Mouse (Mus musculus) testis, postnatal 14 days (tissue): Measurements from ENCODE around the gene Gm20388.

Experiments used
- DNase-seq: peaks from one replicate; pipeline ENCODE4 v3.0.0; 2021; ENCODE audit warnings: low spot score

Gene Gm20388

DNA sequence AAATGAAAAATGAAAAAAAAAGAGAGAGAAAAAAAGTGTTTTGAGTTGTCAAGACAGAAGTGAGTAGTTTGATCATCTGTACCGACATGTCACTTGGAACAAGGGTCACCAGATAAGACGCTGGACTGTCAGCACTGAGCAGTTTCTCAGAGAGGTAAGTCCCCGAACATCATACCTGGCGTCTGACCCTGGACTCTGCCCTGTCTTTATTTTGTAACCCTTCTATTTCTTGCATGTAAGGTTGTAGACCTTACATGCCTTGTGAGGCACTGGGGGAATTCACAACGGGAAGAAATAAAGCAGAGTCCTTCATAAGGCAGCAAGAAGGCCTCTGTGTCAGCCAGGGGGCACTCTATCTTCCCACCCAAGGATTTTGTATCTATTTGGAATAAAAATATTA lies 2014.0 kb downstream of the Gm20388 start:
- DNase-seq, result no peak

DNA sequence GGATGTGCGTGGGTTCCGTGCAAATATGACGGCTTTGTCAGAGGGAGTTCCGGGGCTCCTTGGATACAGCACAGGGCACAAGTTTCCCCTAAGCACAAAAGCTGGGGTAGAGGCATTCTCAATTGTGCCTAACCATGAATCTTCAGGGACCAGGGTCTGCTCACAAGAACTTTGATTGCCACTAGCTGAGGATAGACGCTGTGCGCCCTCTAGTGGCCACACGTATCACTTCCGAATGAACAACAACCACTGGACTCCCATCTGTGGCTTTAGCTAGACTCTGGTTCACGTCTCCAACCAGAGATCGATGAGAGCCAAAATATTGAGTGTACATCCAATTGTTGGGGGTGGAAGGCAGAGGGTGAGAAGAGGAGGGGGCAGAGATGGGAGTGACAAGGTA lies 2015.0 kb downstream of the Gm20388 start:
- DNase-seq, result peak; percentile 75

DNA sequence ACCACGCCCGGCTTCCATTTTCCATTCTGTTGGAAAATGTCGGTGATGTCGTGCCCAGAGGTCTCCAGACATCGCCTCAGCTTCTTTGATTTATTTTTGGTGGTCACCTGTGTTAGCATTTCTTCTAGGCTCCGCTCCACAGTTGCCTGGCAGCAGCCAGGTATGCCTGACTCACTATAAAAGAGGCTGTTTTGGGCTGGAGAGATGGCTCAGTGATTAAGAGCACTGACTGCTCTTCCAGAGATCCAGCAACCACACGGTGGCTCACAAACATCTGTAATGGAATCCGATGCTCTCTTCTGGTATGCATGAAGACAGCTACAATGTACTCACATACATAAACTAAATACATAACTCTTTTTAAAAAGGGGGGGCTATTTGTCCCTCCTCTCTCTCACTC lies 2015.6 kb downstream of the Gm20388 start:
- DNase-seq, result no peak

DNA sequence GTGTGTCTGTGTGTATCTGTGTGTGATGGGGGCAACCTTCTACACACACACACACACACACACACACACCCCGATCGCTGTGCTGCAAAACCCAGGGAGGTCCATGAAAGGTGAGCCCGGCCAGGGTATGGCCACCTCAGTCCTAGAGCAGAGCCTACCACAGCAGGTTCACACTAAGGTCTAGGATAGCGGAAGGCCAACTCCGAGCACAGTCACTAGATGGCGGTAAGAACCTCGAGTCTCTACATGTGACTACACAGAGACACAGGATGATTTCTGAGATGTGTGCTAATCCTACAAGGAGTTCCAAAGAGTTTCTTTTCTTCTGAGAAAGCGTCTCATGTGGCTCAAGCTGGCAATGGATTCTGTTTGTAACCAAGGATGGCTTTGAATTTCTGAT lies 2016.7 kb downstream of the Gm20388 start:
- DNase-seq, result no peak

DNA sequence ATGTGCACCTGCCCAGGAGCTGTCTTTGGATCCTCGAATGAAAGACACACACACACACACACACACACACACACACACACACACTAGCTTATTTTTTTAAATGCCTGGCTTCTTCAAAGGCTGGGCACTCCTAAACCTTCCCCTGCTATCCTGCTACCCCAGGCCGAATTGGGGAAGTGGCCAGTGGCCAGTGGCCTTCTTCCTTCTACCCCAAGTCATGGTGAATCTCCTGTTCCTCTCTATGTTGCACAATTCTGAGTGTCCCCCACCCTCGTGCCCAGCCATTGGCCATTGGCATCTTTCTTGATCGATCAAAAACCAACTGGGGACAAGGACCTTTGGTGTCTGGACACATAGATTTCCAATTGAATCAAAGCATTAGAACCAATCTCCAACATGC lies 2019.4 kb downstream of the Gm20388 start:
- no peak for DNase-seq

DNA sequence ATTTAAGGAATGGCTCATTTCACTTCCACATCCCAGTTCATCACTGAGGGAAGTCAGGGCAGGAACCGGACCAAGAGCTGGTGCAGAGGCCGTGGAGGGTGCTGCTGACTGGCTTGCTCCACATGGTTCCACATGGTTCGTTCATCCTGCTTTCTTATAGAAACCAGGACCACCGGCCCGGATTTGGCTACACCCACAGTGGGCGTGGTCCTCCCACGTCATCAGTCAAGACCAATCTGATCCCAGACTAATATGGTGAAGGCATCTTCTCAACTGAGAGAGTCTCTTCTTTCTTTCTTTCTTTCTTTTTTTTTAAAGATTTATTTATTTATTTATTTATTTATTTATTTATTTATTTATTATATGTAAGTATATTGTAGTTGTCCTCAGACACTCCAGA lies 2020.9 kb downstream of the Gm20388 start:
- DNase-seq, result no peak

DNA sequence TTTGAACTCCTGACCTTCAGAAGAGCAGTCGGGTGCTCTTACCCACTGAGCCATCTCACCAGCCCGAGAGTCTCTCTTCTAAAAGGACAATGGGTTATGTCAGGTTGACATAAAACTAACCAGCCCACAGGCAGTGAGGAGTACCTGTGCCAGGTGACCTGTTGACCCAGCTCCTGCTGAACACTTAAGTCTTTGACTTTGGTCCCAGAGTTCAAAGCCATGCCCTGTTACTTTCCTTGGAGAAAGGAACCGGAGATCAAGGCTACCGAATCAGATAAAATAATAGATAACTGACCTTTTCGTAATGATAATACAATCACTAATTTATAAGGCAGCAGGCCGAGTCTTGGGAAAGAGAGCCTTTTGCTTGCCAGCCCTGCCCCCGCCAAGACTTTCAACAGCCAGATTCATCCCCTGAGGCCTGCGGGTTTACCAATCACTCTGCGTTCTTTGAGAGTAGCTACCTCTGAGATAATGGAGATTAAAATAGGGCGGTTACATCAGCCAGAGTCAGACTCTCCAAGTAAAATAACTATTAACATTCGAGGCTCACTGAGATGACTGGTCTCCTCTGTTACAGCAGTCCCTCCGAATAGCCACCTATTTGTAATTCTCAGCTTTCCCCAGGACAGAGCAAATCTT lies 2021.5 kb downstream of the Gm20388 start:
- DNase-seq, result peak; percentile 68

DNA sequence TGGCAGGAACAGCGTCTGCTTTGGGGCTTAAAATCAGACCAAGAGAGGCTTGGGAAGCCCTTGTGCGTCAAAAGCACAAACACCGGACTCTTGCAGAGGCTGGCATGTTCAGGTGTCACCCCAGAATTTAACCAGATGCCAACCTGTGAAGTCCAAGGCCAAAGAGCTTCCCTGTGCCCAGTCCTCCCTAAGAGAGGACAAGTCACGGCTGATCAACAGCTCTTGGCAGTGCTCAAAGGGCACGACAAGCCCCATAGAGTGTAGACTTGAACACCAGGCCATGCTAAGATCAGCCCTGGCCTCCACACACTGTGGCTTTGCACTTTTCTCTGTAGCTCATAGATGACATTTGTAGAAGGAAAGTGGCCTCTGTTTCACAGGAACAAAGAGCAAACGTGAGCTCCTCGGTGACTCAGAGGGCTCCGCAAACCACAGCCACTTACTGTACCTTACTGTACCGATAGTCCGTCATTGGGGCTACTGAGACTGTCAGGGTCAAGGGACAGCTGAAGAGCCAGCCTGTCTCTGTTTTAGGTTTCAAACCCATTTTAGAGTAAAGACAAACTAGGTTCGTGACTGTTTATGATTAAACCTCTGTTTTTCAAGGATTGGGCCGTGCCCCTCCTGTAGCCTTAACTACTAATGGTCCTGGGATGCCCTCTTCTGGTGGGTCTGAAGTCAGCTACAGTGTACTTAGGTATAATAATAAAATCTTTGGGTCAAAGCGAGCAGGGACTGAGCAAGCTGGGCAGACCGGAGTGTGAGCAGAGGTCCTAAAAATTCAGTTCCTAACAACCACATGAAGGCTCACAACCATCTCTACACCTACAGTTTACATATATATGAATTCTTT lies 2022.3 kb downstream of the Gm20388 start:
- DNase-seq, result no peak

DNA sequence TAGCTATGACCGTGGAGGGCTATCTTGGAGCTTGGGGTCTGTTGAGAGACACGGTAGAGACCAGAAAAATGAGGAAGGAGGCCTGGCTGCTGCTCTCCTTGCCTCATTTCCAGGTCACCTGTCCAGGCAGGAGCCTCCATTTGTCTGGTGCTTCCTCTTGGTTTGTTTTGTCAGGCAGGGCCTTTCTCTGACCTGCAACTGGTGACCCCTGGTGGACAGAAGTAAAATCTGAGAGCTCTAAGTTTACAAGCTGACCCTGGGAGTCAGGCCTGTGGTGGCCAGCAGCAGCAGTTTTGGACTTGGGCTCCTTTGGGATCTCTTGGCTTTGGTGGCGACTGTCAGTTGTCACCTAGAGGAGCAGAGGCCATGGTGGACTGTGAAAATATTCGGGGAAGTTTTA lies 2023.9 kb downstream of the Gm20388 start:
- no peak for DNase-seq

DNA sequence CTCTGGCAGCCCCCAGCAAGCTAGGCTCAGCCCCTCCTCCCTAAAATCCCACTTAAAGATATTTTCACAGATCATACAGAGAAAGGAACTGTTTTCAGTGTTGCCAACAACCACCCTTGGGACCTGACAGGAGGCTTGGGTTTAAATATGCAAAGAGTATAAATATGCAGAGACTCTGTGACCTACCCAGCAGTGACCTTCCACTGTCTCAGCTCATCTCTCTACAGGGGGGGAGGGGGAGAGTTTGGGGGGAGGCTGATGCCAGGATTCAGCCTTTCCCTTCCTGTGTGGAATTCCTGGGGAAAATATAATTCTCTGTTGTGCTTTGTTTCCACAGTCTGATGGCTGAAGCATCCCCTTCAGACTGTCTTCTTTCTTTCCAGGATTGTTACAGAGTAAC lies 2024.3 kb downstream of the Gm20388 start:
- no peak for DNase-seq

DNA sequence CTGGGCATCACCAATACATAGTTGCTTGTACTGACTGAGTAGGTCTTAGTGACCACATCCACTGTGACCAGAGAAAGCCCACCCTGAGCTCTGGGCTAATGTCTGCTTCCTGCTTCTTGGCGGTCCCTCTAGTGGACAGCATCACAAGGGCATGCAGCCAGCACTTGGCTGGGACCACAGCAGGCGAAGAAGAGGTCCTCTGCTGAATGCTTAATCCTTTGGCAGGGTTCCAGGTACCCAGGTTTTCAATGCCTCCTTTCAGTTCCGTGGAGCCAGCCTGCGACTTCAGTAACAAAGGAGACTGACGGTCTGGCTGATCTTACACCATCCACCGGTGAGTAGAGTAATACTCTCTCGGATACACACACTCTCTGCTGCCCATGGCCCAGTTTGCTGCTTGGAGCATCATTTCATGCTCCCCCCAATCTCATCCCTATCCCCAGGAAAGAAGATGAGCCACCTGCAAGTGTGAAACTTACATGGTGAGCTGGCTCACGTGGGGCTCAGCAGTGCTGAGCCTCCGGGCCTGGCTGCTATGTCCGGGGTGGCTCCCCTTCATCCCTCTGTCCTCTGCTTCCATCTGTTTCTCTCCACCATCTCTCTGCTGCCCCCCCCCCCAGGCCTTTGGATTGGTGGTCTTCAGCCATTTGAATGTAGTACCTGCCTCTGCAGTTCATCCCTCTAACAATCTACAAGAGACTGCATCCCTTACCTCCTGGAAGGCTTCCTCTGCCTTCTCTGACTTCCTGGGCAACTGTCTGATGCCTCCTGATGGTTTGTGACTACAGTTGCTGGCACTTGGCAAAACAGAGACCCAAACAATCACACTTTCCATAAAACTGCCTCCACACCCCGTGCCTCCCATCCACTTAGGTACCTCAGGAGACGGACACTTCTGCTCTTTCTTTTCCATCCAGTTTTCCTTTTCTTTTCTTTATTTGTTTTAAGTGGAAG lies 2025.0 kb downstream of the Gm20388 start:
- DNase-seq, result peak; percentile 55

DNA sequence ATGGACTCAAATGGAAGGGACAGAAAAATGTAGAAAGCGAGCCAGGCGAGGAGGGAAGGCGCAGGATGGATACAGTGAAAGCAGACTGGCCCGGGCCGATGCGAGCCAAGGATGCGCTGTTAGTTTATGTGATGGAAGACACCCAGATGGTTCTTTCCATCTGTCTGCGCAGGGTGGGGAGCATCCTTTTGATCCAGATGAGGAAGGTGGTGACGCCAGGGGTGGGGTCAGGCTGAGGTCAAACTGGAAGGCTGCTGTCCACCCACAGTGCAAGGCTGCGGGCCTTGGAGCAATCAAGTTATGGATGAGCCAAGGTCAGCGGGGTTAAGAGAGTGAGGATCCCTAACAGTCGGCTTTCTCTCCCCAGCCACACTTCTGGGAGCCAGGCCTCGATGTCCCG lies 2025.8 kb downstream of the Gm20388 start:
- DNase-seq, result no peak

DNA sequence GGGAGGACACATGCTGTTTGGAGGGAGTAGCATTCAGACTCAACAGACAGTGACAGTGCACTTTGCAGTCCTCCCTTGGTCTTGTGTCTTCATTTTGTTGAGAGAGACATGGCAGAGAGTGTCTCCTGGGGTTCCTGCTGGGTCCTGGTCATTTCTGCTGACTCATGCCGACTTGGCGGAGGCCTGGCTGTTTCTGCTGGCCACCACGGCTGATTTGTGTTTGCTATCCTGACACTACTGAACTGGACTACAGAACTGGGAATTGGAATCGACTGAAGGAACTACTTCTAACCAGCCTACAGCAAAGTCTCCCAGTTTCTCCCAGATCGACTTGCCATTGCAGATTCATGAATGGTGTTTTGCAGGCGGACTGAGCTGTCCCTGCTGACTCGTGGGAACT lies 2028.1 kb downstream of the Gm20388 start:
- no peak for DNase-seq

DNA sequence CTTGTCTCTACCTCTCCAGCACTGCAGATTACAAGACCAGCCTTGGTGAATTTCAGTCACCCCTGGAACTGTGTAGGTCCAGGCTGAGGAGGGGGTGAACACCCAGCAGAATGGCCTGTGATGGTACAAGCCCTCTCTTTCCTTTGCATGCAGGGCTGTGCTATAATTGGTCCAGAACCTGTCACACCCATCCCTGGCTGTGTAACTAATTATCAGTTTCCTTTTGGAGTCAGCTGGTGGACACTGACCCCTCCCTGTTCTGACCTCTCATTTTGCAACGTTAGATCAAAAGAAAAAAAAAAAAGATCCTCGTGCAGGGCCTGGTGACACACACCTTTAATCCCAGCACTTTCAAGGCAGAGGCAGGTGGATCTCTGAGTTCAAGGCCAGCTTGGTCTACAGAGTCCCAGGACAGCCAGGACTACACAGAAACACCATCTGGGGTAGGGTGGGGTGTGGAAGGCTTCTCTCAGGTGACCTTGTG lies 2032.5 kb downstream of the Gm20388 start:
- no peak for DNase-seq

DNA sequence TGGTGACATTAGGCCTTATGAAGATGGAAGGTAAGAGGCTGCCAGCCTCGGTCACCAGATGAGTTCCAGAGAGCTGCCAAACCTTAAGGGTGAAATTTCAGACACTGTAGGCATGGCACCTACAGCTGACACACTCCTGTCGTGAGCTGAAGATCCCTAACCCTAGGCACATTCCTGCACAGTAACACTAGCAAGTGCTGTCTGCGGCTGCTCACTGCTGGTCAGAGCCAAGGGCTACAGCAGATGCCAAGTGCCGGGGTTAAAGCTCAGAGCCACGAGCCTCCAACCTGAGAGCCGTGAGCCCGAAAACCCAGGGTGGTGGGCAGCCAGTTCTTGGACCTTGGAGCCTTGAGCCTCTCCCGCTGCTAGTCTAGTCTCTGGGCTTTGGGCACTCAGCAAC lies 2033.1 kb downstream of the Gm20388 start:
- DNase-seq, result no peak

DNA sequence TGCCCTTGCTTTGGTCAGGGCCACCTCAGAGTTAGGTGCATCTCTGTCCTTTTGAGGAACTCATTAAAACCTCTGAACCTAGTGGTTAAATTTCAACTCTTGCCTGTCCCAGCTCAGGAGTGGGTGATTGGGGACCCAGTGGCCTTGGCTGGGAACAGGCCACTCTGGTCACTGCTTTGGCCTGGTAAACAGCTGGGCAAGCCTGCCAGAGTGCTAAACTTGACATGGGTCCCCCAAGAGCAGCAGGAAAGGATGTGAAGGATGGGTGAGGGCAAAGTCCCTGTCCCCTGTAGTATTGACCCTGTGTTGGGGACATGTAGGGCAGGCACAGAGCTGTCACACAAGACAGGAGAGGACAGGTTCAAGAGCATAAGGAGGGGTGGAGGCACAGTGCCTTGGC lies 2034.2 kb downstream of the Gm20388 start, which contains the start of gene Car5a:
TSS of gene Car5a (minus strand) at position 74 of the 400 bp plus-strand sequence.
- no peak for DNase-seq

DNA sequence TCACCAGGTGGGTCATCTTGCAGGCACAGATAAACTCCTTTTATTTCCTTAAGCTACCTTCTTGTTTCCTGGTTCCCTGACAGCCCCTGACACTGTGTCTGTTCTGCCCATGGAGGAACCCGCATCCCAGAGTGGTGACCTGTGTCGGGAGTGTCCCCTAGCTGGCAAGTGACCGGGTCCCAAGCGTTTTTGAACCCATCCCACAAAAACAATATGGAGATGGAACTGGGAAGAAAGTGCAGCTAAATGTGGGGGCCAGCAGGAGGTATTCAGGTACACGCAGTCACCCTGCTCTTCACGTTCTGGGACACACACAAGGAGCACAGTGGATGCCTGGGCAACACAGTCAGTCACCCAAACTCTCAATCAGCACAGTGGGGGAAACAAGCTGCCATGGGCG lies 2035.7 kb downstream of the Gm20388 start:
- no peak for DNase-seq

DNA sequence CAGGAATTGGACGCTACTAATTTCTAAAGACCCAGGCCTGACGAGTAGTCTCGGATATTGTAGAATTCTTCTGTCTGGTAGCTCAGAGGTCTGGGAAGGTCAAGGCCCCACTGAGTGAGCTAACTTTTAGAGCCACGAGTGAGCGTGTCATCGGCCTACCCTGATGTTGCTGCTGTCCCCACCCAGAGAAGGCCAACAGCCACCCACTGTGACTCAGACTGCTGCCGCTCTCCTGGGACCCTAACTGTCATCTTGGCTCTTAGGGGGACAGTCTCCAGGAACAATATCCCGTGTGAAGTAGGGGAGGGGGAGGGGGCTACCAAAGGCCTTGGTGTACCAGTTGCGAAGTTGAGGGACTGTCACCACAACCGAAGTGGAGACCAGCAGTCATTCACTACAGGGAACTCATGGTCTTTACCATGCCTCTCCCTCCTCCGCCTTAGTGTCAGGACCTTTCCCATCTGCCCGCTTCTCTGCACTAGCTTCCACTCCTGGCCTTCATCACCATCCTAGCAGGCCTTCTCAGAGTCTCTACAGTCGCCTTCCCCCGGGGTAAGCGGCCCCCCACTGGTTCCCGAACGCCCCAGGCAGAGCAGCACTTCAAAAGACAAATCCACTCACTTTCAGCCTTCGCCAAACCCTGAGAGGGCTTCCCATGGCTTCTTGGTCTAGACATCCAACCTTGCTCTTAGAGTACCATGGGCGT lies 2036.6 kb downstream of the Gm20388 start:
- DNase-seq, result no peak

DNA sequence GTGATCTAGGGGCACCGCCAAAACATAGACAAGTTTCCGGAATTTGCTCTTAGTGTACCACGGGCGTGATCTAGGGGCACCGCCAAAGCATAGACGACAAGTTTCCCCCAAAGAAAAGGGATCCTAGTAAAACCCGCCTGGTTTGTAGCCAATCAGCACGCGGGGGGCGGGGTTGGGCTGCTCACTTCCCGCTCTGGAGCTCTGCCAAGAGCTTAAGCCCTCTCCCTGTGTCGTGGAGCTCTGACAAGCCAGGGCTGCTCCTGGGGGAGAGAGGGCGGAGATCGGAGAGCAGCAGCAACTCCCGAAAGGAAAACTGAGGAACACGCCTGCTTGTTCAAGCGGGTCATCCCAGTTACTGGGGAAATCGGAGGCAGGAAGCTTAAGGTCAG lies 2037.1 kb downstream of the Gm20388 start:
- peak; percentile 84 for DNase-seq

DNA sequence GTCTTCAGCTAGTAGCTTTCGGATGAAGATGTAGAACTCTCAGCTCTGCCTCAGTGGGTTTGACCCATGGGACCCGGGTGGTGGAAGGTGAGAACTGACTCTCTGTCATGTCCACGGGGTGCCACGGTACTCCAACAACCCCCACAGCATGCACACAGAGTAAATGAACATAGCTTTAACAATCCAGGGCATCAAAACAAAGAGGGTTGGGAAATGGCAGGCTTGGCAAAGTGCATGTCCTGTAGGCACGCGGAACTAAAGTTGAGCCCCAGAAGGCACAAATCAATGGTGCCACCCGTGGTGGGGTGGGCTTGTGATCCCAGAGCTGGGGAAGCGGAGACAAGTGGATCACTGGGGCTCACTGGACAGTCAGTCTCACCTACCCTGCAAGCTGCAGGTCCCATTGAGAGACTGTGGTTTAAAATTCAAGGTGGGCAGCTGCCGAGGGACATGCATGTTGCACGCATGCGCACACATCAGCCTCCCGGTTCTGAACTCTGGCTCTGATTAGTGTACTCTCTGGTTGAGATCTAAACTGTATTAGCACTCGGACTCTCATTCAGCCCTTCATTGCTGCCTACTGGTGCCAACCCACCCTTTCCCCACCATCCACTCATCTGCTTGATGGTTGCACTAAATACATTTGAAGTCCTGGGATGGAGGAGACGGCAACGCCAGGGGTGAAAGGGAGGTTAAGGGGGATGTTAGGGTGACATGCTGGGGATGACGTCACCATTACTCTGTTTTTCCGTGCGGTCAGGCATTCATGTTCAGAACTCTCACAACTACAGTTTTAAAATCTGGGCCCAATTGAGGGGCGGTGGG lies 2037.9 kb downstream of the Gm20388 start:
- DNase-seq, result no peak
